Mouse (Mus musculus) gastrocnemius, adult 2 months (tissue): ENCODE data around the gene Hivep3. TPM values are rescaled to one million over a fixed set of nuclear protein-coding genes. Genes with fewer than 3 reads are reported as not detected.

ENCODE experiments used
- DNase-seq: peaks from one replicate; pipeline ENCODE4 v3.0.0; 2022
- H3K27ac ChIP-seq: fragments of 200-600 bp; 2 replicates; pipeline ENCODE4 v1.8.1; 2022; ENCODE audit warnings: mild to moderate bottlenecking
- H3K4me3 ChIP-seq: fragments of 200-600 bp; 2 replicates; pipeline ENCODE4 v1.8.1; 2022; ENCODE audit warnings: mild to moderate bottlenecking, moderate library complexity
- CTCF ChIP-seq: fragments of 200-600 bp; IDR thresholded peaks from 2 replicates; pipeline ENCODE4 v1.8.1; 2022; ENCODE audit warnings: antibody characterized with exemption, mild to moderate bottlenecking, moderate library complexity
- intact Hi-C: fragments of 180-260 bp; cut with DNase I; formaldehyde crosslinking; loops from one replicate; pipeline ENCODE4 v1.15.1; 2025
- total RNA-seq, 2 experiments: library from RNA; stranded (reverse); gene quantifications; 2 replicates each; pipeline ENCODE4 v1.2.3; 2021

The Hivep3 gene
- total RNA-seq, 2 experiments from 2014 or later, result 1.7 to 3.5 TPM

DNA sequence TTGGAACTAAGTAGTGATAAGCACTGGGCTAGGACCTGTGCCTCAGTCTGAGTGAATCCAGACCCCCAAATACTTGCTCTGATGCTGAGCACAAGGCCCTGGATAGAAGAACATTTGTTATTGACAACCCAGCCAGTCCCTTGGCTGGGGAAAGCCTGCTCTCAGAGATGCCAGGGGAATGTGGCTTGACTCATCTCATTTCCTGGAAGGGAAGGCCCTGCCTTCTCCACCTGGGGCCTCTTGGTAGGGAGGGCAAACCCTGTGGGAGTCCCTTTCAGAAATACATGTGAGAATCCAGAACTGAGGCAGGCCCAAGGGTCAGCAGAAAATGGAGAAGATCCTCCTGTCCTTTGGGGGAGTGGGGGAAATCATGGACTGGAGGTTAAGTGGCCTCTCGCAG, 294.1 kb downstream of the Hivep3 start:
- intact Hi-C loops, result no loop called here
- Histone ChIP-seq H3K27ac (no peak overlapping the region), H3K4me3 (no peak overlapping the region)
- no peak for TF ChIP-seq CTCF
- no peak for DNase-seq

DNA sequence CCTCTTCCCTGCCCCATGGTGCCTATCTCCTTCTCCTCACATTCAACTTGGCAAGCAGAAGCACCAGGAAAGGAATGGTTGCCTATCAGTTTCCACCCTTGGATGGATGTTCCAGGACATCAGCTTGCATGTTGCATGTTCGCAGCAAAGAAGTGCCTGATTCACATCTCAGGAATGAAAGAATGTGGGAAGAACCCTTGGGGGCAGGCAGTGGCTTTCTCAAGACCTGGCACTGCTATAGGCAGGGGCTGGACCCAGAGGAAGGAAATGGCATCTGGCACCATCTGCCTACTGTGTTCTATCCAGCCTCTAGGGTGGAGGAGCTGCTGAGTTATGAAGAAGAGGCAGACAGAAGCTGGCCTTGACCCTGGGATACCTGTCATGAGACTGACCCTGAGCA, 296.4 kb downstream of the Hivep3 start:
- intact Hi-C loops, result no loop called here
- no peak overlapping the region for H3K27ac ChIP-seq
- no peak overlapping the region for H3K4me3 ChIP-seq
- no peak for DNase-seq
- no peak for TF ChIP-seq CTCF

DNA sequence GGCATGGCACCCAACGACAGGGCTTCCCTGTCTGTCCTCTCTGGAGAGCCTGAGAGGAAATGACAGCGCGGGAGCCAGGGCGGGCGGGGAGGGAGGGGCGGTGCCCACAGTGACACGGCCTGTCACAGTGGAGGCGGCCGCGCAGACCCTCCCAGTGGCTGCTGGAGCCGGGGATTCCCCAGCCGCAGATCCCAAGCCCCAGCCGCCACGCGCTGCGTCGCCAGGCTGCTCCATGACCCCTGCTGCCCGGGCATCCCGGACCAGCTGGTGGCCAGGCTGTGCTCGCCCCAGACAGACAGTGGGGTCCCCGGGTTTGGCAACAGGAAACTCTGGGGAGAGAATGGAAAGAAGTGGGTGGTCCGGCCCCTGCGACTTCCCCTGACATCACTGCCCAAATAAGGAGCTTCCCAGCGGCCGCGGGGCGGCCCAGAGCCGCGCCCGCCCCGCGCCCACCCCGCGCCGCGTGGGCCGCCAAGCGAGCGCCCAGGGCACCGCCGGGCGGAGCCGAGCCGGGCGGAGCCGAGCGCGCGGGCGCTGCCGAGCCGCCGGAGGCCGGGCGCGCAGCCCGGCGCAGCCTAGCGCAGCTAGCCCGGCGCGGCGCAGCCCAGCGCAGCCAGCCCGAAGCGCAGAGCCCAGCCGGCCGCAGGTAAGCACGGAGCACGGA, 298.9 kb downstream of the Hivep3 start:
- H3K27ac ChIP-seq, result peak overlapping the region; percentile 69
- no peak for TF ChIP-seq CTCF
- intact Hi-C loops, result no loop called here
- DNase-seq, result peak; percentile 65
- peak overlapping the region; percentile 87 for H3K4me3 ChIP-seq

DNA sequence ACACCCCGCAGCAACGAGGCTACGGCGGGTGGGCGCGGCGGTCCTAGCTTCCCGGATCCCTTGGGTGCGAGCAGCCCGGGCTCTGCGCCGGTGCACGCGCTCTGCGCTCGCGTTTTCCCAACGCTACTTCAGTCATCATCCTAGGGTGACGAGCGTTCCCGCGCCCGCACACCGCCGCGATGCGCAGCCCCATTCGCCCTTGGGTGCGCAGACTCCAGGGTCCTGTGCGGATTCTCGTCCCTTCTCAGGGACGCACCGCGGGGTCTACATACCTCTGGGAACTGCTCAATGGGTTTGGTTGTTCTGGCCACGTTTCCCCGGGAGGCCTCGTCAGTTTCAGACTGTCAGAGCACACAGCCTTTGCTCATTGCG, 299.4 kb downstream of the Hivep3 start:
- Histone ChIP-seq H3K4me3 (peak overlapping the region; percentile 87), H3K27ac (peak overlapping the region; percentile 43; the same call in 1 of the 2 replicates)
- intact Hi-C loops, result no loop called here
- TF ChIP-seq CTCF, result no peak
- no peak for DNase-seq

DNA sequence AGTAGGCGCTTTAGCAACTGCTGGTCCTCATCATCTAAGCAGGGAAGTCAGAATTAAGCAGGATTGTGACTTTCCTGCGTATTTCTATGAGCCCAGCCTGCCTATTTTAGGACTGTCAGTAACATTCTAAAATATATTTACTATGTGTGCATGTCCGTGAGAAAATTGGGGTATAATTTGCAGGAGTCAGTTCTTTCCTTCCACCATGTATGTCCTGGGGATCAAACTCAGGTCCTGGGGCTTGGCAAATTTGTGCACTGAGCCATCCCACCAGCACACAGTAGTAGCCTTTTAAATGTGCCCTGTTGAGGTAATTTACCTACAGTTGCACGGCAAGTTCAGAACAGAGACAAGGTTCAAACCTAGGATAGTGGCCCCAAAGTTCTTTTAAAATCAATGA, 302.7 kb downstream of the Hivep3 start:
- TF ChIP-seq CTCF, result no peak
- no peak for DNase-seq
- H3K27ac ChIP-seq, result no peak overlapping the region
- H3K4me3 ChIP-seq, result no peak overlapping the region
- intact Hi-C loops, result no loop called here

DNA sequence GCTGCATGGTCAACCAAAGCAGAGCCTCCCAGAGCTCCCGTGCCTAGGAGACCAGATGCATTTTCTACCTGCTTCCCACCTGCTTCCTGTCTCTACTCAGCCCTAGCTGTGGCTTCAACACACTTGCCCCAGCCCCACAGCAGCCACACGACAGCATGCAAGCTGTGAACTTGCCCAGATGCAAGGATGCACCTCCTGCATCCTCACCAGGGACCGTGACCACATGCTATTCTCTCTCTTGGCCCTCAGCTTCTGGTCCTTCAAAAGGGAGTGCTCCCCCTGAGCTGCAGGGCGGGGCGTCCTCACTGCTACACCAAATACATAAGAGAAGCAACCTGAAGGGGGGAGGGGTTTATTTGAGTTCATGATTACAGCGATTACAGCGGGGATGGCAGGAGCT, 303.4 kb downstream of the Hivep3 start:
- no peak overlapping the region for H3K4me3 ChIP-seq

DNA sequence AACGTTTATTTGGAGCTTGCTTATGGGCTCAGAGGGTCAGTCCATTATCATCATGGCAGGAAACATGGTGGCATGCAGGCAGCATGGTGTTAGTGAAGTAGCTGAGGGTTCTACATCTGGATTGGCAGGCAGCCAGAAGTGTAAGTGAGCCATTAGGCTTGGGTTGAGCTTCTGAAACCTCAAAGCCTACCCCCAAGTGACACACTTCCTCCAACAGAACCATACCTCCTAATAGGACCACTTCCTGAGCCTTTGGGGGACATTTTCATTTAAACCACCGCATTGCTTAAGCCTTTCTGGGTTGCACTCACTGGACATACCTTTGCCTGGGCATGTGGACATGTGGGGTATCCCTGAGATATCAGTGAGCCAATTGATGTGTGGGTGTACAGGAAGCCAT, 307.9 kb downstream of the Hivep3 start:
- intact Hi-C loops, result no loop called here
- TF ChIP-seq CTCF, result no peak
- Histone ChIP-seq H3K27ac (no peak overlapping the region), H3K4me3 (no peak overlapping the region)
- DNase-seq, result no peak

More for the DNA sequence above, 303.4 kb downstream of the Hivep3 start:
- H3K27ac ChIP-seq, result no peak overlapping the region
- TF ChIP-seq CTCF, result no peak
- no peak for DNase-seq
- intact Hi-C loops, result no loop called here

DNA sequence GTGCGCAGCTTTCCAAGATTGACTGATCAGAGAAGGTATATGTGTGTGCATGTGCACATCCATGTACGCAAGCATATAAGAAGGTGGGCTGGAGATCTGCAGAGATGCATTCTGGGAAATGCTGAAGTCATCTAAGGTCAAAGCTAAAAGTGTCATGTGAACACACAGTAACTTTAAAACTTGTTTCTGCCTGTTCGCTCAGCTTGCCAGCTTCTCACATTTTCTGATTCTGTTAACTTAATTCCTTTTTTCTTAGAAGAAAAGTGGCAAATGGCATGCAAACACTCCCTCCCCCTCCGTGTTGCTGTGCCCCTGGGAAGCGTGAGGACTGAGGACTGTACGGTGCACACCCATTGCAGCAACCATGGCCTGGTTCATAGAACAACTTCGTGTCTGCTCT, 308.9 kb downstream of the Hivep3 start:
- Histone ChIP-seq H3K27ac (no peak overlapping the region), H3K4me3 (no peak overlapping the region)
- no peak for DNase-seq
- intact Hi-C loops, result no loop called here
- TF ChIP-seq CTCF, result no peak

DNA sequence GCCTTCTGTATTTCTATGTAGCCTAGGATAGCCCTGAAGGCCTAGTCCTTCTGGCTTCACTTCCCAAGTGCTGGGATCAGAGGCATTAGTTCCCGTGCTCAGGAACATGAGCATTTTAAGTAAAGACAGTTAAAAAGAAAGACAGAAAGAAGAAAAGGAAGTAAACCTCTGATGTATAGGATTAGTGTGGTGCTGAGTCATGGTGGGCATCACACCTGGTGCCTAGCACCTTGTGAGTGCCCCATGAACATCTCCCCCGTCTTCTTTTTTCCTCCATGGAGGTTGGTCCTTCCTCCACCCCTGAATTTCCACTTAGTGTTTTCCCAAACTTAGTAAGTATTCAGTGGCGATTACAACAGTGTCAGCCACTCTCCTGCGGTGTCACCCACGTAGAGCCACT, 311.0 kb downstream of the Hivep3 start:
- H3K27ac ChIP-seq, result no peak overlapping the region
- no peak for TF ChIP-seq CTCF
- intact Hi-C loops, result no loop called here
- H3K4me3 ChIP-seq, result no peak overlapping the region
- DNase-seq, result no peak

DNA sequence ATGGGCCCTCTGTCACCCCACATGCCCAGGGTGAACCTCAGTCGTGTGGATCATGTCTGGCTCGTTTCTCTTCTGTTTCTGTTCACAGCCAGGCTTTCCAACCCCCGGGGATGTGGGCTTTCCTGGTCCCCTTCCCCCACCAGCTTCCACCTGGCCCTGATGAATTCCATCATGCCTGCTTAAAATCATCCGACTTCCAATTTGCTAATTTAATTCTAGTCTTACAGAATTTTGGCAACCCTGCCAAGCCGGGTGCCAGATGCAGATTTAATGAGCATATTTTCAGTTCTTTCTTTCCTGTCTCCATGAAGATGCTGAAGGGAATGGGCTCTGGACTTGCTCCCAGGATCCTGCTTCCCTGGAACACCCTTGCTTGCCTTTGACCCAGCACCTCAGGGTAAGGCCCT, 311.6 kb downstream of the Hivep3 start:
- no peak for DNase-seq
- Histone ChIP-seq H3K27ac (no peak overlapping the region), H3K4me3 (no peak overlapping the region)
- no peak for TF ChIP-seq CTCF
- intact Hi-C loops, result no loop called here

DNA sequence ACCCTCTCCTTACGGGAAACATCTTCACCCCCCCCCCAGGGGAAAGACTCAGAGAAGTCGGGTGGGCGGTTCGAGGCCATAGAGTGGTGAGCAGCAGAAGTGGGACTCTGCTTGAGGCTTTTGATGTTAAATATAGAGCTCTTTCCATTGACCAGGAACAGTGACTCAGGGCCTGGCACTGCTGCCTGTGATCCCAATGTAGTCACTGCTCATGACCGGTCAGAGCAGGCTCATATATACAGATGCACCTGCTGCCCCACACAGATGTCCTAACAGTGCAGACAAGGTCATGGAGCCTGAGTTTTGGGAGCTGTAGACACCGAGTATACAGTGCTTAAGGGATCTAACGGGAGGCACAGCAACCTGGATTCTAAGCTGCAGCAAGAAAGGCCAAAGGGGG, 312.3 kb downstream of the Hivep3 start:
- DNase-seq, result peak; percentile 66
- Histone ChIP-seq H3K4me3 (no peak overlapping the region), H3K27ac (peak overlapping the region; percentile 35; the same call in 1 of the 2 replicates)
- intact Hi-C loops, result no loop called here
- TF ChIP-seq CTCF, result no peak

DNA sequence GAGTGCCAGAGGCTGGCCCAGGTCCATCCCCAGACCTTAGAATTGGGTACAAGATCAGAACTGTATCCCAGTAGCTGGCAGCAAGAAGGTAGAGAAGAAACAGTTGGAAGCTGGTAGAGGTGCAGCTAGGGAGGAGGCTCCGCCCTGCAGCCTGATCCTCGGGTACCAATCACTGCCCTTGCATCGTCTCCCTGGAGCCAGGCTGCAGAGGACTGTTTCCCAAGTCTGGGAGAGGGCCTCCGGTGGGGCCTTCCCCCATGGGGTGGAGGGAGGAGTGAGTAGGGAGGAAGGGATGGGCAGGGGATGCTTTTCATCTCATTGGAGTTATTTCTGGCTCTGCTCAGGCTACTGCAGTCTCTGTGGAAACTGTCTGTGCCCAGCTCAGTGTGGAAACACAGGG, 313.5 kb downstream of the Hivep3 start:
- no peak for TF ChIP-seq CTCF
- Histone ChIP-seq H3K4me3 (no peak overlapping the region), H3K27ac (no peak overlapping the region)
- intact Hi-C loops, result no loop called here
- no peak for DNase-seq

DNA sequence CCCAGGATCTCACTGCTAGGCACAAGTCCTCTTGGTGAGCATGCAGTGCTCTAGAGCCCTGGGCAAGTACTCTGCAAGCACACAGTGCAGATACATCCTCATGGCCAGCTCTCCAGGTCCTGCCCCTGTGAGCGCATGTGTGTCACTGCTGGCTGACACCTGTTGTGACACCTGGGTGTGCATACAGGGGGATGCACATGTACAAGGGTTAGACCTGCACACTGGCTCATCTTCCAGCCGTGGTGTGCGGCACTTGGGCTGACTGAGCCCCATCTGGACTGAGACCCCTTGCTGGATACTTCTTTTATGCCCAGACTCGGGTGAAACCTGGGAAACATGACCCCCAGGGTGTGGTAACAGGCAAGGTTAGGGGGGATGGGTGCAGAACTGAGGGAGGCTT, 314.7 kb downstream of the Hivep3 start:
- no peak for DNase-seq
- no peak for TF ChIP-seq CTCF
- intact Hi-C loops, result no loop called here
- no peak overlapping the region for H3K4me3 ChIP-seq
- no peak overlapping the region for H3K27ac ChIP-seq

DNA sequence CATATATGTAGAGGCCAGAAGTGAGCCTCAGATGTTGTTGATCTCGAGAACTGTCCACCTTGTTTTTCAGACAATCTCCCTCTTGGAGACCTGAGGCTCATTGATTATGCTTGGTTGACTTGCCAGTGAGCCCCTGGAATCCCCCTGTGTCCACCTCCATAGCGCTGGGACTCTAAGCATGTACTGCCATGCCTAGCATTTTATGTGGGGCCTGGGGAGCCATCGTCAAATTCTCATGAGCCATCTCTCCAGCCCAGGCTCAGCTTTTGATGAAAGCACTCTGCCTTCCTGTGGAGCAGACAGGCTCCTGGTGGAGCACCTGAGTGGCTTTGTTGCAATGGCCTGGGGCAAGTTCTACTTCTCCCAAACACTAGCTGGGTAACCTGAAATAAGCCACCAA, 316.3 kb downstream of the Hivep3 start:
- TF ChIP-seq CTCF, result no peak
- H3K27ac ChIP-seq, result no peak overlapping the region
- no peak overlapping the region for H3K4me3 ChIP-seq
- intact Hi-C loops, result no loop called here
- DNase-seq, result no peak
